Mouse (Mus musculus): ENCODE data around the gene Foxn3. TPM values are rescaled to one million over a fixed set of nuclear protein-coding genes. Genes with fewer than 3 reads are reported as not detected.

Foxn3 gene
- total RNA-seq, 2 experiments from 2014 or later = 95.0 to 97.1 TPM

DNA sequence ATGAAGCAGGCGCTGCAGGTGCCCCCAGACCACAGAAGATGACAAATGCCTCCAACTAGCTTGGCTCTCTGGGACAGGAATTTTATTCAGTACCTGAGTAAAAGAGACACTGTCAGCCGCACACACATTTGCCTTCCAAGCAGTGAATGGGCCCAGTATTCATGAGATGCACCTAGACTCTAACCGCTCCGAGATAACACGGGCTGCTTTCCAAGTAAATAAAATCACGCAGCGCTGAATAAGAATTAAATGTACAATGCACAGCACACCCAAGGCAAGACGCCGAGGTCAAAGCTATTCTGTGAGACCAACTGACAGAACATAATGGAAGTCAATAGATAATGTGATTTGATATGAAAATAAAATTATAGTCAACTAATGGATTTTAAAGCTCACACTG, 229.4 kb downstream of the Foxn3 start:
- no peak for DNase-seq (ENCODE audit: low spot score in 2 of 2)

DNA sequence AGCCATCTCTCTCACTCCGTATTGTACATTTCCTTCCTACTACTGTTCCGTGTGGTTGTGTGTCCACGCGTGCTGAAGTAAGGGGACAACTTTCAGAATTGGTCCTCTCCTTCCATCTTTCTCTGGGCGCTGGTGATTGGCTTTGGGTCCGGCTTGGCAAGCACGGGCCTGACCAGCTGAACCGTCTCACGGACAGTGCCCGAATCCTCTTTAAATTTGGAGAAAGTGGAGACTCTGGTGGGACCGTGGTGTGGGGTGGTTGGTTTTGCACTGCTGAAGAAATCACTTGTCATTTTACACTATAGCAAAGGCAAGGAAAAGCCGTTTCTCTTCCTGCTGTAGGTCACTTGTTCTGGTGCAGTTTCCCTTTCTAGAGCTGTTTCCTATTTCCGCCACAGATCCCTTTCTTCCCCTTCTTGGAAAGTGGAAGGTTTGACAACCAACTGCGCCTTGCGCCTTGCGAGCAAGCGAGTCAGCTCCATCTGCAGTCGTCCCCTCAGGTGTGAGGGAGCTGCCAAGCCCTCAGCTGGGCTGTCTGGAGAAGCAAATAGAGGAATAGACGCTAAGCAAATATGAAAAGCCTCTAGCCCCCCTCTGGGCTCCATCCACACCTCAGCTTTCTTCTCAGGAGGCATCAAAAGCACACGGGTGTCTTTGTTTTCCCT, 229.9 kb downstream of the Foxn3 start:
- no peak for DNase-seq (ENCODE audit: low spot score in 2 of 2)

DNA sequence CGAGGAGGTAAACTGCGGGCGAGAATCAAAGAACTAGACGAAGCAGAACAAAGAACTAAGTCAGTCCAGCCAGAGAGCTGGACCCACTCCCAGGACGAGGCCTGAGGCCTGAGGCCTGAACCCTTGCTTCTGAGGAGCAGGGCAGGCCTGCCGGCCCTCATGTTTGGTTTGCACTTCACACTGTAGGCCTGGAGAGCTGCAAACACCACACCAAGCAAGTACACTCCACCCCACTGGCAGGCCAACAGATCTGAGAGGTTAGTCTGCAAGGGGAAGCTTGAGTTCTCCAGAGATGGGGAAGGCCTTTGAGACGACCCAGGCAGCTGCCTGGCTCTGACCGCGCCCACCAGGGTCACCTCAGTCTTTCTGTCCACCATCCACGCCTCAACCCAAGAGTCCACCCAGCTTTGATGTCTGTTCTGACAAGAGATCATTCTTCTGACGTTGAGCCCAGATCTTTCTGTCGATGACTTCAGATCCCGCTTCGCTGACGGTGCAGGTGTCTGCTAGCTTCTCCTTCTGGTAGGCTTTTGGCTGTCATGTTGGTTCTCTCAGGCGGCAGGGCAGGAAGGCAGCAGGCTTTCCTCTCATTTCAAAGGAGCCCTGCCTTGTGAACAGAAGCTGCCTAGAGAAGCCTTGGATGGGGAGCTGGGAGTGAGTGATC, 231.1 kb downstream of the Foxn3 start:
- no peak for DNase-seq (ENCODE audit: low spot score in 2 of 2)

DNA sequence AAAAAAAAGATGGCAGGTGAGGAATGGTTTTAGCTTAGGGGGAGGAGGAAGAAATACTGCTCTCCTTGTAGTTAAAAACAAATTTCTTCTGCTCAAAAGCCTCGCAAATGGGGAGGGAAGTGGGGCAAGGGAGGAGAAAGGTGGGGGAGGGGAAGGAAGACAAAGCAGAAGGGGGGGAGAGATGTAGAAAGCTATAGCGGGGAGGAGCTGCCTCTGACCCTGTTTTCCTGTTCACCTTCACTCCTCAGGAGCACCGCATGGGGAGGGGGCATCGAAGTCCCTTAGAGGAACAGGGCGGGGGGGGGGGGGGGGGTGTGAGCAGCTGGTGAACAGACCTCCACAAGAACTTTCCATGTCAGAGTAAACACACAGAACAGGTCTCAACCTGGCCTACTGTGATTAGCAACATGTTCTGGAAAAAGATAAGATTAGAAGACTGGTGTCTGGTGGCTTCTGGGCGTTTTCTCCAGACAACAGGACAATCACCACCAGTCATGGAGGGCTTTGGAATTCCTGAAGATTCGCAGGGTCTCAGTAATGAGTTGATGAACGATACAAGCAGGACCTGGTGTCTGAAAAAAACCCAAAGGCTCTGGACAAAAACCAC, 231.9 kb downstream of the Foxn3 start:
- DNase-seq (ENCODE audit: low spot score in 2 of 2) = no peak

DNA sequence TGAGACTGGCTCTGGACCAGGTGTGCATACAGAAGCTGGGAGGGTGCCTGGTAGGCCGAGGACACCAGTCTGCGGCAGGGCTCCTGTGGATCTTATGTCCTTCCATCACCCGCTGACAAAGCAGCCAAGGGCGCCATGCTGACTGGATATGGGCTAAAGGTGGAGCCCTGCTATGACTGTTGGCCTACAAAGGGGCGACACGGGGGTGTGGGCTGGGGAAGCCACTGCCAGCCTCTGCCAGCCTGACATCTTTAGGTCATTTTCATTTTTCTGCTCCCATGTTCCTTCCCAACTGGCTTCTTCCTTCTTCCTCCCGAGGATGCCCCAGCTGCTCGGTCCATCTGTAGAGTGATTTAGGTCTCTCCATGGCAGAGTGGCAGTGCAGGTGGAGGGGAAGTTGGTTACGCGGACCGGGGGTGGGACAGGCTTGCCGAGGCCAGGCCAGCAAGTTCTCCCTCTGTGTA, 232.5 kb downstream of the Foxn3 start:
- DNase-seq (ENCODE audit: low spot score in 2 of 2) = no peak

DNA sequence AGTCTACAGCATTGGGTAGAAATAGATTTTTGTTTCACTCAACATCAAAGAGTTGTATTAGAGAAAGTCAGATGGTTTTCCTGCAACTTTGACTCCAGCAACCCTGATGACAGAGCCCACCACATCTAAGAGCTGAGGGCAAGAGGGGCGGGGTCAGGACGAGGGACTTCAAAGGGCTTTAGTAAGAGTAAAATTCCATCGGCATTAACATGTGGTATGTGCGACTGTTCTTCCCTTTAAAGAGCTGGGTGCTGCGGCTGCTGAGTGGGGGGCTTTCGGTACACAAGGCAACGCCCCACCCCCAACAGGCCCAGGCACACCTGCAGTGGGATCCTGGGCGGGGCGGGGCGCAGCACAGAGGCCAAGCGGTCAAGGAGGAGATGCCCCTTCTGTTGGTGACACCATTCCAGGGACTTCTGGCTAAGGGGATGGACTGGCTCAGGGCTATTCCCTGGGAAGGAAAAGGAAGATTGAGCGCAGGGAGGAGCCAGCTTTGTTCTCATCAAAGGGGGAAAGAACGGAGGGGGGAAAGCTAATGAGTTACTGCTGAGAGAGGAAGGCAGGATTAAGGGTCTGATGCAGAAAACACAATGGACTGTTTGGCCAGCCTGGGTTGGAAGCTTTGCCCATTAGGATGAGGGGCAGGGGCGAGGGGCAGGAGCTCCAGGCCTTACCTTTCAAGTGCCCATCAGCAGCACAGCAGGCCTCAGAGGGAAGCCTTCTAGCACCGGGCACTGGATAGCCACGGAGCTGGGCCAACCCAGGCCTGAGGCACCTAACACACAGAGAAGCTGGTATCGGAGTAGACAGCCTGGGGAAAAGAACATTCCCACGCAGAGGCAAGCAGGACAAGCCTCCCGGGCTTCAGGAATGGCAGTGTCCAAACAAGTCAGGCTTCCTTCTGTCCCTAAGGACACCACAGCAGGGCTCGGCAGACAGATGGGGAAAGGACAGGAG, 233.8 kb downstream of the Foxn3 start:
- DNase-seq (ENCODE audit: low spot score in 2 of 2) = no peak

DNA sequence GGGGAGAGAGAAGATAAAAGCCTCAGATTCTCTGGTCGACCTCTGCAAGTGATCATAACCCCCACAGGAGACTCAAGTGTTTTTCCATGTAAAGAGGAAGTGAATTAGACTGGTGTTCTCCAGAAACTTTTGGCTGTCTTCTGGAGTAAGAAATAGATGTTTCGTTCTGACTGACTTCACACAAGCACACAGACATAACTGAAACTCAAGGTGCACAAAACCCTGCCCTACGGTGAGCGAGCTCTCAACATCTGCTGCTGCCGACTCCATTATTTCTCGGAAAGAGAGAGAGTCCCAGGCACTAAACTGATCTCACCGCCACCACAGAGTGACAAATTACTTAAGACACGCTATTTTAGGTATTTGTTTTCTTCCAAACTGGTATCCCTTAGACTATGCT, 237.2 kb downstream of the Foxn3 start:
- no peak for DNase-seq (ENCODE audit: low spot score in 2 of 2)

DNA sequence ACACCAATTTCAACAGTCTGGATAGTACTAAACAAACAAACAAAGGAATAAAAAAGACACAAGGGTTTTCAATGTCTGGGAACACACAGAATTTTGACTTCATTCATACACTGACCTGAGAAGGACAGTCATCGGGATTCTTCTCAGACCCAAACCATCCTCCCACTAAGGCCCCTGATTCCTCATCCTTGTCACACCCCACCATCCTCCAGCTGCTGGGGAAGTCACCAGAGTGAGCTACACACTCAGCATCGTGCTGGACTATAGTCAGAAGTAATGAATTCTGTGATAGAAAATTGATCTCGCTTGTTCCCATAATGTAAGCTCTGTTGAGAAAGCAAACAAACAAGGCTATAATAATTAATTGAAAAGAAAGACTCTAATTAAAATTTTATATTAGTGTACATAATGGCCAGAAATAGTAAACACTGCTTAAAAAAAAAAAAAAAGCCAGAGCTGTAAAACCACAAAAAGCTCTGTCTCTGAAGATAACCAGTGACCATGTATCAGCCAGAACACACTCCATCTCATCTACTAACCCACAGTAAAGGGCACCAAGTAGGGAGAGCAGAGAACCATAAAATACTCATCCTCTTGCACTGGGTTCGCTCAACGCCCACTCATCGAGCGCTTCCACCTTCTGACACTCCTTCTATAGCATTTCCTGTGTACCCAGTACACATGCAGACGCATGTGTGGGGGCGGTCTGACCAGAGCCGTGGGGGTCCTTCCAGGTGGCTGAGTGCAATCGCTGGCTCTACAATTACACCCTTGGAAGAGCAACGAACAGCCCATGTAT, 241.6 kb downstream of the Foxn3 start:
- DNase-seq (ENCODE audit: low spot score in 2 of 2) = no peak

DNA sequence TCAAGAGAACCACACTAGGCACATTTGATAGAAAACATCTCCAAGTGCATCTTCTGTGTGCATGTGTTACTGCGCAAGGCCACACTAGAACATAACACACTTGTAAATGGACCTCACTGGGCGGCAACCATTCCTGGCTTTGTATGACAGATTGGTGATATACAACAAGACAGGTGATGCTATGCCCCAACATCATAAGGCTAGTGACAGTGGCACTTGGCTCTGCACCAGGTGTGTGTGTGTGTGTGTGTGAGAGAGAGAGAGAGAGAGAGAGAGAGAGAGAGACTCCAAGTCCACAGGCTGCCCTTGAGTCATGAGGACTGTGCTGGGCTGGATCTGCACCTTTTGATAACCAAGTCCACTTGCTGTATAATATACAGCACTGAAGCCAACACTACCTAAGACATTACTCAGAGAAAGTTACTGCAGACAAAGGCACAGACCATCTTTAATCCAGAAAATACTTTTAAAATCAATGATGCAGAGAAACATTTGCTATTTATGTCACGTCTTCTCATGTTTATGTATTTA, 242.4 kb downstream of the Foxn3 start:
- no peak for DNase-seq (ENCODE audit: low spot score in 2 of 2)

DNA sequence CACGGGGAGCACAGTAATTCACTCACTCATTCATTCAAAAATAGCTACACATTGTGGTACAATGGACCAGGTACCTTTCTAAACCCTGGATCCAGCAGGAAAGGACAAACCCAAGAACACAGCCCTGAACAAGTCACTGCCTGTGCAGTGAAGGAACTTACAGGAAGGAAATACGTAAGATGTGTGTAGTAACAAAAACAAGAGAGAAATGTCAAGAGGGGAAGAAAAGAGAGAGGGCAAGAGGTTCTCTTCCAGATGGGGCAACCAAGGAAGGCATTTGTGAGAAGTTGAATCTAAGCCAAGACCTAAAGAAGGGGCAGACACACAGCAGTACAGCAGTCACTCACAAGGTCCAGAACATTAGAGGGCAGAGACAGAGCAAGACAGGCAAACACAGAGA, 243.5 kb downstream of the Foxn3 start:
- DNase-seq (ENCODE audit: low spot score in 2 of 2) = no peak

DNA sequence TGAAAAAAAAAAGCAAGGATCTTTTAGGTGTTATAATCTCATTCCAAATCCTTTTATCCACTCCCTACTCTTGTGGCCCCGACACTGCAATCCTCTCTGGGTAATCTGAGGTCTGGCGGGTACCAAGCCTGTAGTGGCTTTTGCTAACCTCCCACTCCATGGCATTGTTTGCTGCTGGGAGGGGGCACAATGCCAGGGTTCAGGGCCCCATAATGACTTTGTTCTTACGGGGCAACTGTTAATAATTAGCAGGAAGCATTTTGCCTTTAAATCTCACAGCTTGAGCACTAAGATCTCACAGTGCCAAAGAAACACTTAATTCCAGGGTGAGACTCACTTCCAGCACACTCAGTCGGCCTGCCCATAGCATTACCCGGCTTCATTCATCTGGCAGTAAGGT, 244.2 kb downstream of the Foxn3 start:
- DNase-seq (ENCODE audit: low spot score in 2 of 2) = no peak

DNA sequence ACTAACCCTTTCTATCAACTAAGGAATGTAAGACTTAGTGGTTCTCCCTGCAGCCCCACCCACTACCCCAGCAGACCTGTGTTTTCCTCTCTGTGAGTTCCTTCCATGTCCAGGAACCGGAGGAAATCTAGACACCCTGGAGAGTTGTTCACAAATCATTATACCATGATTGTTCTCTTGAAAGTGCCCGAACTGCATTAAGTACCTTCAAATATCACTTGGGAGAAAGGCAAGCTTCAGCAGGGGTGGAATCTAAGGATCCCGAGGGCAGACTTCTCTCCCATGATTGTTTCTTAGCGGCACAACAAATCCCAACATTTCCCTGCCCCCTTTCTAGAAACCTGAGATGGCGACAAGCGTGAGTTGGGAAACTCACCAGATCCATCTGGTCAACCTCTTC, 247.5 kb downstream of the Foxn3 start:
- DNase-seq (ENCODE audit: low spot score in 2 of 2) = no peak

DNA sequence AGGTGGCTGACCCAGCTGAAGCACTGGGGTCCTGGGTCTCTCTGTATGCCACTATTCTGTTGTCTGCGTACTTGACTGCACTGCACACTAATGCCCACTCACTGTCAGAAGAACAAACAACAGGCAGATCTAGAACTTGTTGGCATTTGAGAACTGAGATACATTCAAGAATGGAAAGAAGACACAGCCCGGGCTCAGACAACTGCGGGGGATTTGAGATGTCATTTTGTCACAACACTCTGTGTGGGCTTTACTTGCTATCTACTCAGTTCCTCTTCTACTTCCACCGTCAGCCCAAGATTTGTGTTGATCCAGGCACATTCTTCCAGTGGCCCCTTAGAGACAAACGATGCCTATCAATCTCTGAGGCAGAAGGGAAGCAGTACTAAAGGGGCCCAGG, 248.6 kb downstream of the Foxn3 start:
- DNase-seq (ENCODE audit: low spot score in 2 of 2) = no peak

DNA sequence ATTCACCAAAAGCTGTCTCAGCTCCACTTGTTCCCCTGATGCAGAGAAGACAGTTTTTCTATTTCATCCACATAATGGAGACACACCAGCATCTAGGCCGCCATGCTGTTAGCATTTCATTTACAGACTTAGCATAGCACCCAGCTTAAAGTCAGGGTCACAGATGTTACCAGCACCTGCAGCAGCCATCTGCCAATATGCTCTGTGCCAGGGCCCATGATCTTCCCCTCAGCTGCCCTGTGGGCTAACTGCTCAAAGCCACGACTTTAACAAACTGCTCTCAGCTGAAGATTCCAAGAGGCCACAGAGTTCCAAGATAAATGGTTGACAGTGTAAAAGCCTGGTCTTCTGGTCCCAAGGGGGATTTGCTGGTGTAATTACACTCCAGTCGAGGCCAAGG, 252.1 kb downstream of the Foxn3 start:
- DNase-seq (ENCODE audit: low spot score in 2 of 2) = no peak

DNA sequence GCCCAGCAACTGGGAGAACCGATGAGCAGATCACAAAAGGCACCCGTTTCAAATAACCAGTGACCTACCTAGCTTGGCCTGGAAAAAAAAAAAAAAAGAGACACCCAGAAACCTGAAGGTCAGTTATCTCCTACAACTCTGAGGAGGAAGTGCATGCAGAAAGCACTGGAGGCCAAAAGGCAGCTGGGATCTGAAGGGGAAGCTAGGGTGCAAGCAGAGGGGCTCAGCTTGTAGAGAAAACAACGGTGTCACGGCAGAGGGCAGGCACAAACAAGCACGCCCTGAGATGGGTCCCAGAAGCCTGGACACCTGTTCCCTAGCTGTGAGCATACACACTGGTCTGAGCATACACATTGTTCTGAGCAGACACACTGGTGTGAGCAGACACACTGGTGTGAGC, 253.4 kb downstream of the Foxn3 start:
- no peak for DNase-seq (ENCODE audit: low spot score in 2 of 2)

DNA sequence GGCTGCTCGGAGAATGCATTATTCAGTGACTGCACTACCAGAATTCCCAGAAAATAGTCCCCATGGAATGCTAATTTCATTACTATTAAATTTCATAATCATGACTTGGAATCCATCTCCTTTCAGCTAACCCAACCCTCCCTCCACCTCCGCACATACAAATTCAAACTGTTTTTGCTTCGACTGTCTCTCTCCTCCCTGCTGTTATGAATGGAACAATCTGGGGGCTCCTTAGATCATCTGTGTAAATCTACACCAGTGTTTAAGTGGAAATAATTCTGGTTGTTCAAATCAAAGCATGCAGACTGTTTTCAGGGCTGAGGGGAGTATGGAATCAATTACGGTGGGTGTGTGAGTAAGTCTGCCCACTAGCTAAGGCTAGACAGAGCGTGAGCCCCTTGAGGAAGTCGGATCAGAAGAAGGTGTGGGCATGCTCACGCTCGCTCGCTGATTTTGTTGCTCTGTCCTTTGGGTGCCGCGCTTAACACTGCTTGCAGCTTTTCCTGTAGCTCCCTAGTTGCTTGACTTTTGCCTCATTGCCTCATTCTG, 254.8 kb downstream of the Foxn3 start:
- DNase-seq (ENCODE audit: low spot score in 2 of 2) = no peak

DNA sequence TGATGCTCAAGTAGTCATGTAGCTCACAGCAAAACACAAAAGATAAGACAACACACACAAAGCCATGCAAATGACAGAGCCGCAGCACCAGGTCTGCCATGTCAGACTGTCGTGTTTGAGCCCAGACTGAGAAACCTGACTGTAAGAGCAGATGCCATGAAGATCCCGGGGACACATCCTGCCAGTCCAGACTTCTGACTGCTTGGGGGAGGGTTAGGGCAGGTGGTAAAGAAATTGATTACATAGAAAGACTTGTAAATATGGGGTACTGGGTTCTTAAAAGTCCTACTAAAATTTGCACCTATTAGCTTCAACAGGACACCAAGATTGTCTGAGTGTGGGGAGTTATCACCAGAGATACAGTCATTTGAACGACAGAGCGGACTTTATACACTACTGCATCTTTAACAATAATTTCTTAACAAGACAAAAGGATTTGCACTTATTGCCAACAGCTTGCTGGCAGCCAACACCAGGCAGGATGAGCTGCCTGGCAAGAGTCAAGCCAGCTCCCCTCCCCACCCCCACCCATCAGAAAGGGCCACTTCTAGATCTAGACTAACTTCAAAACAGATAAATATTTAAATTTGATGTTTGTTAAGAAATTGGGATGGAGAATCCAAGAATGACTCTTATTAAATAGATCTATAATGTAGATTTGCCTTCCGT, 256.7 kb downstream of the Foxn3 start:
- no peak for DNase-seq (ENCODE audit: low spot score in 2 of 2)

DNA sequence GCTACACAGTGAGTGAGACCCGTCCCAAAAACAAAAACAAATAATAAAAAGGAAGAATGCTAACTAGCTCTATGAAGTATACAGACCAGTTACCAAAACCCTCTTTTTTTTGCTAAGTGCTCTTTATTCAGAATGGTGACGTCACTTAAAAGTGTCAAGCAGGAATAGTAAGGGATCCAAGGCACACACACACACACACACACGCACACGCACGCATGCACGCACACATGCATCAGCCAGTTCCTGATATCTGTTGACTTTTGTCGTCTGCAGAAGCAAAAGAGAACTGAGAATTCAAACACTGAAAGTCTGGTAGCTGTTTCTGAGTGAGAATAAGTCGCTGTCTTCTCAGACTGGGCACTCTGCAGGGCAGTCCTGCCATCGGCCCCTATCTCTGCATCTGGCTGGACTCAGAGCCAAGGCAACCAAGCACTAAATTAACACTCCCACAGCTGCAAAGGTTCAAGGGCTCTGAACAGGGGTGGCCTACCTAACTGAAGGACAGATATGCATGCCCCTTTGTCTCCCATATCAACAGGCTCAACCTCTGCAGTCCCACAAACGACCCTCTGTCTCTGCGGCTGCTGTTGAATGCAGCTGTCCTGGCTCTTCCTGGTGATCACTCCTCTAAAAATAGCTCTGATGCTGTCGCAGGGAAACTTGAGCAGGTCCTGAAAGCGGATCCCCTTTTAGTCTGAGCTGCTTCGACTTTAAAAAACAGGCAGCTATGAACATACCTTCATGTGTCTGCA, 257.4 kb downstream of the Foxn3 start:
- DNase-seq (ENCODE audit: low spot score in 2 of 2) = no peak

DNA sequence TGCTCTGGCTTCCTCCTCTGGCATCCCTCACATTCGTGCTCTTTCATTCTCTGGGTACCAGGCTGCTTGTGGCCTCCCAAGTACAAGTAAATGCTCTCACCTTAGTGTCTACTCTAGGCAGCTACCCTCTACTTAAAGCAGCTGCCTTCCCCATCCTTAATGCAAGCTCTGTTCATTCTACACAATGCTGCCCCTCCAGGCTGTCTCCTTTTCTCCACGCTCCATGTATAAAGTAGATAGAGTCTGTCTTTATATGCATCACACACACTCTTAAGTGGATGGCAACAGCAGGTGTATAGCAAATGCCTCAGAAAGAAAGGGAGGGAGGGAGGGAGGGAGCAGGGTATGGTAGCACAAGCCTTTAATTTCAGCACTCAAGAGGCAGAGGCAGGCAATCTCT, 258.1 kb downstream of the Foxn3 start:
- DNase-seq (ENCODE audit: low spot score in 2 of 2) = no peak

All from adrenal gland, postnatal 4 days (tissue).